Mouse (Mus musculus) heart, embryonic 14.5 days (tissue): ENCODE data around the gene 6330403K07Rik. TPM values are rescaled to one million over a fixed set of nuclear protein-coding genes. Genes with fewer than 3 reads are reported as not detected.

Experiments used
- polyA plus RNA-seq: library from polyadenylated mRNA; unstranded; fragments of >200 nt; fragmentation: Nextera tagmentation; extraction: Ambion mirVana; gene quantifications from 2 replicates; pipeline ENCODE4 v1.2.1, GENCODE M21; 2014

The 6330403K07Rik gene
- polyA plus RNA-seq, 1 experiment from 2014 or later = 16.4 TPM

Other genes starting within 250 kb of the 6330403K07Rik start
- 0.50 and 0.62 TPM in 2 replicates for gene Scimp, start 220.9 kb downstream of the 6330403K07Rik start, polyA plus RNA-seq
- gene Rabep1, start 188.7 kb downstream of the 6330403K07Rik start, polyA plus RNA-seq = 27.6 and 27.7 TPM in 2 replicates
- gene Nup88, start 63.5 kb downstream of the 6330403K07Rik start, polyA plus RNA-seq = 112 and 121 TPM in 2 replicates
- gene Rpain, start 63.3 kb downstream of the 6330403K07Rik start, polyA plus RNA-seq = 53.6 and 63.1 TPM in 2 replicates
- 244 and 246 TPM in 2 replicates for gene C1qbp, start 50.5 kb downstream of the 6330403K07Rik start, polyA plus RNA-seq
- gene Dhx33, start 29.1 kb downstream of the 6330403K07Rik start, polyA plus RNA-seq = 13.3 and 13.6 TPM in 2 replicates
- gene Mis12, start 13.9 kb downstream of the 6330403K07Rik start, polyA plus RNA-seq = 17.2 and 18.2 TPM in 2 replicates
- gene Derl2, start 13.7 kb downstream of the 6330403K07Rik start, polyA plus RNA-seq = 26.7 and 33.0 TPM in 2 replicates
- gene Nlrp1a, start 111.2 kb upstream of the 6330403K07Rik start, polyA plus RNA-seq = 0.08 TPM in 1 of 2 replicates, not detected in the other
- gene Nlrp1b, start 197.2 kb upstream of the 6330403K07Rik start, polyA plus RNA-seq = 0.04 TPM in 1 of 2 replicates, not detected in the other